ENCODE assay signal across 8 mouse cellular contexts in genomic region chr8:88118456-88119036, GRCm38 (mm10). TPM values are rescaled to one million over a fixed set of nuclear protein-coding genes. Genes with fewer than 3 reads are reported as not detected.
DNase-seq lines count a peak whose midpoint lies in the region; ATAC-seq and TF ChIP-seq lines count a peak whose summit lies in the region.

Gene Cnep1r1 (plus strand): TSS chr8:88118769.

- H3K9me3 ChIP-seq in heart, embryonic 12.5 days (replicated peaks) = no peaks in the 10 kb centered on the region
- no peaks in the 10 kb centered on the region for H3K9me3 ChIP-seq in kidney, postnatal 0 days (replicated peaks; ENCODE audit: low read length)
- H3K9me3 ChIP-seq in liver, embryonic 11.5 days (ENCODE audit: control insufficient read depth, low read length) = no peaks in the 10 kb centered on the region
- no peaks in the 10 kb centered on the region for H3K9me3 ChIP-seq in stomach, embryonic 14.5 days (ENCODE audit: control insufficient read depth, low read depth, low read length)

- peak; percentile 84 for TF ChIP-seq CTCF in kidney, postnatal 0 days (IDR thresholded peaks at IDR 0.05; ENCODE audit: low read depth)

- peak within 1 kb of the TSS; percentile 75 for H3K4me2 ChIP-seq in heart, embryonic 12.5 days
- H3K4me2 ChIP-seq in kidney, postnatal 0 days (ENCODE audit: low read length) = peak within 1 kb of the TSS; percentile 68
- peak within 1 kb of the TSS; percentile 77 for H3K4me2 ChIP-seq in liver, embryonic 11.5 days
- H3K4me2 ChIP-seq in stomach, embryonic 14.5 days (replicated peaks; ENCODE audit: low read depth, low read length) = peak within 1 kb of the TSS; percentile 64

- peak within 1 kb of the TSS; percentile 90 for H3K27ac ChIP-seq in heart, embryonic 12.5 days (ENCODE audit: poor library complexity, severe bottlenecking)
- peak within 1 kb of the TSS; percentile 84 for H3K27ac ChIP-seq in kidney, postnatal 0 days
- H3K27ac ChIP-seq in liver, embryonic 11.5 days (ENCODE audit: low read depth, low read length) = peak within 1 kb of the TSS; percentile 78
- H3K27ac ChIP-seq in stomach, embryonic 14.5 days (ENCODE audit: low read length) = peak within 1 kb of the TSS; percentile 82; the same call in 1 of the 2 replicates

- under 1% methylated on average over 48 of the region's 49 CpGs for WGBS in heart, embryonic 12.5 days
- under 1% methylated on average over 49 of the region's 49 CpGs for WGBS in kidney, postnatal 0 days
- WGBS in liver, embryonic 11.5 days = under 1% methylated on average over 48 of the region's 49 CpGs
- whole genome bisulfite sequencing in stomach, embryonic 14.5 days = under 1% methylated on average over 49 of the region's 49 CpGs

- H3K9ac ChIP-seq in heart, embryonic 12.5 days = peak within 1 kb of the TSS; percentile 99
- H3K9ac ChIP-seq in kidney, postnatal 0 days (ENCODE audit: low read depth, low read length) = peak within 1 kb of the TSS; percentile 86
- peak within 1 kb of the TSS; percentile 90 for H3K9ac ChIP-seq in liver, embryonic 11.5 days (ENCODE audit: low read depth, low read length)
- peak within 1 kb of the TSS; percentile 89 for H3K9ac ChIP-seq in stomach, embryonic 14.5 days (replicated peaks; ENCODE audit: low read depth, low read length)

- no peaks in the 10 kb centered on the region for H3K27me3 ChIP-seq in heart, embryonic 12.5 days (replicated peaks)
- no peaks in the 10 kb centered on the region for H3K27me3 ChIP-seq in kidney, postnatal 0 days (ENCODE audit: insufficient read depth, low read length)
- H3K27me3 ChIP-seq in liver, embryonic 11.5 days (replicated peaks; ENCODE audit: control insufficient read depth, insufficient read depth, low read length) = no peaks in the 10 kb centered on the region
- H3K27me3 ChIP-seq in stomach, embryonic 14.5 days (ENCODE audit: control insufficient read depth, insufficient read depth, low read length) = no peaks in the 10 kb centered on the region

- H3K36me3 ChIP-seq in heart, embryonic 12.5 days = peaks cover 19% of the 10 kb centered on the region
- 0 out of 2 replicates have a peak, but pooled peaks cover 5% of the 10 kb centered on the region for H3K36me3 ChIP-seq in kidney, postnatal 0 days (ENCODE audit: insufficient read depth, low read length)
- peaks cover 4% of the 10 kb centered on the region; the same call in 1 of the 2 replicates for H3K36me3 ChIP-seq in liver, embryonic 11.5 days (ENCODE audit: control insufficient read depth, insufficient read depth, low read length)
- no peaks in the 10 kb centered on the region; the same call in 1 of the 2 replicates for H3K36me3 ChIP-seq in stomach, embryonic 14.5 days (ENCODE audit: control insufficient read depth, insufficient read depth, low read length)

- peak; percentile 98 for ATAC-seq in erythroid progenitor cell, adult 5-6 weeks (replicated peaks; ENCODE audit: low FRiP score, poor library complexity, severe bottlenecking)
- peak; percentile 99 for ATAC-seq in heart, embryonic 12.5 days (ENCODE audit: insufficient number of reproducible peaks, low FRiP score)
- peak; percentile 100 for ATAC-seq in kidney, postnatal 0 days (replicated peaks; ENCODE audit: low FRiP score, low read depth)
- ATAC-seq in liver, embryonic 11.5 days (replicated peaks; ENCODE audit: low FRiP score) = peak; percentile 98
- peak; percentile 100 for ATAC-seq in stomach, embryonic 14.5 days (ENCODE audit: insufficient number of reproducible peaks, insufficient read depth, low FRiP score, low read depth)

- peak within 1 kb of the TSS; percentile 96 for H3K4me3 ChIP-seq in heart, embryonic 12.5 days
- H3K4me3 ChIP-seq in kidney, postnatal 0 days (replicated peaks; ENCODE audit: low read depth, low read length) = peak within 1 kb of the TSS; percentile 98
- H3K4me3 ChIP-seq in liver, embryonic 11.5 days (ENCODE audit: low read depth, low read length) = peak within 1 kb of the TSS; percentile 83
- H3K4me3 ChIP-seq in stomach, embryonic 14.5 days (ENCODE audit: low read depth, low read length) = peak within 1 kb of the TSS; percentile 91

- H3K4me1 ChIP-seq in heart, embryonic 12.5 days (replicated peaks) = 0 out of 2 replicates have a peak, but pooled peaks cover 4% of the 10 kb centered on the region
- H3K4me1 ChIP-seq in kidney, postnatal 0 days (replicated peaks; ENCODE audit: insufficient read depth, low read length) = peaks cover 4% of the 10 kb centered on the region; the same call in 1 of the 2 replicates
- H3K4me1 ChIP-seq in liver, embryonic 11.5 days (replicated peaks; ENCODE audit: control insufficient read depth, insufficient read depth, low read length) = no peaks in the 10 kb centered on the region; the same call in 1 of the 2 replicates
- no peaks in the 10 kb centered on the region for H3K4me1 ChIP-seq in stomach, embryonic 14.5 days (ENCODE audit: control insufficient read depth, insufficient read depth, low read length)

- DNase-seq in CD4-positive helper T cell, adult 2 months (ENCODE audit: low read depth, low spot score) = peak; percentile 98
- DNase-seq in brain, embryonic 18.5 days (ENCODE audit: low read depth, low spot score) = peak; percentile 95
- DNase-seq in kidney, postnatal 0 days (ENCODE audit: low spot score) = peak; percentile 99
- peak; percentile 87 for DNase-seq in liver, embryonic 11.5 days (ENCODE audit: low spot score)
- DNase-seq in naive thymus-derived CD4-positive, alpha-beta T cell, adult 2 months (ENCODE audit: low read depth) = peak; percentile 100

RNA-seq across cellular contexts. Expression of gene Cnep1r1, which starts in this region (rescaled TPM):
- total RNA-seq in erythroid progenitor cell, adult 5-6 weeks (2015; ENCODE audit: low replicate concordance) = 110 and 125 TPM in 2 replicates
- total RNA-seq in erythroid progenitor cell, adult 5-6 weeks (2017; ENCODE audit: low replicate concordance) = 26.4 and 36.3 TPM in 2 replicates
- polyA plus RNA-seq in heart, embryonic 12.5 days (2016; fragmentation: Nextera tagmentation; extraction: Ambion mirVana) = 39.4 and 41.5 TPM in 2 replicates
- polyA plus RNA-seq in kidney, postnatal 0 days (2015; fragmentation: Nextera tagmentation; extraction: Ambion mirVana) = 53.4 and 57.3 TPM in 2 replicates
- polyA plus RNA-seq in liver, embryonic 11.5 days (2014; fragmentation: Nextera tagmentation; extraction: Ambion mirVana) = 30.8 and 33.6 TPM in 2 replicates
- 35.6 and 37.5 TPM in 2 replicates for polyA plus RNA-seq in stomach, embryonic 14.5 days (2014; fragmentation: Nextera tagmentation; extraction: Ambion mirVana)

Comparison
In these comparisons a context has a peak if more than half of its experiments do, and no peak if none do; other contexts are left out.
1. Peak in every context shown above with its lines: DNase-seq, ATAC-seq, H3K4me3 ChIP-seq and H3K27ac ChIP-seq.